Mouse (Mus musculus) MEL (cell line): ENCODE measurements around the gene Serping1. TPM values are rescaled to one million over a fixed set of nuclear protein-coding genes. Genes with fewer than 3 reads are reported as not detected.
A peak's percentile ranks its signal among the peaks of the same experiment; 100 is the strongest.

ENCODE experiments used
- DNase-seq: peaks from one replicate; pipeline ENCODE4 v3.0.0; 2011; ENCODE audit warnings: low read depth, low spot score
- H3K27ac ChIP-seq: 2 replicates; pipeline ENCODE4 v1.5.1; 2012; ENCODE audit warnings: low read depth, mild to moderate bottlenecking, control low read depth, low read length, moderate library complexity; ENCODE audit not compliant: control insufficient read depth
- H3K27me3 ChIP-seq, 2 experiments: fragments of 150-350 bp in 1 of 2; sonication (generic) in 1 of 2; 2 replicates each; pipeline ENCODE4 v1.6.1; 2012; ENCODE audit warnings: low read length in 2 of 2, mild to moderate bottlenecking in 2 of 2, improper control_type of control experiment in 1 of 2, moderate library complexity in 1 of 2; ENCODE audit not compliant: insufficient read depth in 2 of 2, control insufficient read depth in 1 of 2
- H3K36me3 ChIP-seq, 2 experiments: 2 replicates each; pipeline ENCODE4 v1.6.1; 2012 to 2014; ENCODE audit warnings: low read length in 2 of 2, improper control_type of control experiment in 1 of 2, inconsistent platforms in 1 of 2, mild to moderate bottlenecking in 1 of 2; ENCODE audit not compliant: insufficient read depth in 2 of 2, control insufficient read depth in 1 of 2
- H3K4me1 ChIP-seq, 2 experiments: fragments of 150-350 bp in 1 of 2; sonication (generic) in 1 of 2; 2 replicates each; pipeline ENCODE4 v1.6.1; 2012; ENCODE audit warnings: low read length in 2 of 2, improper control_type of control experiment in 1 of 2, mild to moderate bottlenecking in 1 of 2; ENCODE audit not compliant: insufficient read depth in 2 of 2, control insufficient read depth in 1 of 2
- H3K4me3 ChIP-seq, 2 experiments: fragments of 150-350 bp in 1 of 2; sonication (generic) in 1 of 2; 2 replicates each; pipeline ENCODE4 v1.5.1; 2012; ENCODE audit warnings: low read depth in 2 of 2, low read length in 2 of 2, mild to moderate bottlenecking in 2 of 2, moderate library complexity in 2 of 2, control low read depth in 1 of 2, improper control_type of control experiment in 1 of 2; ENCODE audit not compliant: control insufficient read depth in 1 of 2, insufficient read depth in 1 of 2
- H3K79me2 ChIP-seq: 2 replicates; pipeline ENCODE4 v1.6.1; 2012; ENCODE audit warnings: mild to moderate bottlenecking, low read length, moderate library complexity; ENCODE audit not compliant: control insufficient read depth, poor library complexity, insufficient read depth
- H3K9ac ChIP-seq: 2 replicates; pipeline ENCODE4 v1.6.1; 2012; ENCODE audit warnings: low read depth, mild to moderate bottlenecking, control low read depth, low read length, moderate library complexity; ENCODE audit not compliant: control insufficient read depth, poor library complexity, severe bottlenecking
- H3K9me3 ChIP-seq: fragments of 150-350 bp; sonication (generic); replicated peaks from 2 replicates; pipeline ENCODE4 v1.6.1; 2012; ENCODE audit warnings: mild to moderate bottlenecking, low read length, improper control_type of control experiment, moderate library complexity; ENCODE audit not compliant: insufficient read depth
- CHD2 ChIP-seq: IDR thresholded peaks from 2 replicates; pipeline ENCODE4 v1.6.1; 2011; ENCODE audit warnings: low read length, improper control_type of control experiment
- CTCF ChIP-seq, 3 experiments: IDR thresholded peaks in 2 of 3; conservative IDR thresholded peaks in 1 of 3; 2 replicates each; pipeline ENCODE4 v1.5.1; 2011 to 2012; ENCODE audit warnings: low read length in 3 of 3, low read depth in 2 of 3, mild to moderate bottlenecking in 2 of 3, improper control_type of control experiment in 1 of 3, inconsistent platforms in 1 of 3, mixed read lengths in 1 of 3, moderate library complexity in 1 of 3; ENCODE audit not compliant: control insufficient read depth in 1 of 3, insufficient read depth in 1 of 3, poor library complexity in 1 of 3, severe bottlenecking in 1 of 3
- ETS1 ChIP-seq: IDR thresholded peaks from 2 replicates; pipeline ENCODE4 v1.6.1; 2012; ENCODE audit warnings: low read depth, mild to moderate bottlenecking, inconsistent platforms, low read length, improper control_type of control experiment, moderate library complexity
- GABPA ChIP-seq: IDR thresholded peaks from 2 replicates; pipeline ENCODE4 v1.6.1; 2012; ENCODE audit warnings: low read depth, mild to moderate bottlenecking, inconsistent platforms, low read length, improper control_type of control experiment, moderate library complexity
- HCFC1 ChIP-seq: IDR thresholded peaks from 2 replicates; pipeline ENCODE4 v1.6.1; 2012; ENCODE audit warnings: low read depth, mild to moderate bottlenecking, inconsistent platforms, low read length, improper control_type of control experiment, moderate library complexity
- JUND ChIP-seq: IDR thresholded peaks from 2 replicates; pipeline ENCODE4 v1.6.1; 2011; ENCODE audit warnings: low read depth, mild to moderate bottlenecking, improper control_type of control experiment, low read length
- MAZ ChIP-seq: IDR thresholded peaks from 2 replicates; pipeline ENCODE4 v1.6.1; 2012; ENCODE audit warnings: low read depth, mild to moderate bottlenecking, inconsistent platforms, low read length, improper control_type of control experiment
- MXI1 ChIP-seq: IDR thresholded peaks from 2 replicates; pipeline ENCODE4 v1.6.1; 2011; ENCODE audit warnings: mild to moderate bottlenecking, low read depth, low read length, improper control_type of control experiment
- MYB ChIP-seq: IDR thresholded peaks from 2 replicates; pipeline ENCODE4 v1.6.1; 2011; ENCODE audit warnings: mild to moderate bottlenecking, low read depth, low read length, improper control_type of control experiment
- MYC ChIP-seq: IDR thresholded peaks from 2 replicates; pipeline ENCODE4 v1.6.1; 2011; ENCODE audit warnings: low read depth, mild to moderate bottlenecking, low read length, improper control_type of control experiment, moderate library complexity
- NELFE ChIP-seq: IDR thresholded peaks from 2 replicates; pipeline ENCODE4 v1.6.1; 2011; ENCODE audit warnings: low read depth, low read length, improper control_type of control experiment
- NRF1 ChIP-seq: IDR thresholded peaks from 2 replicates; pipeline ENCODE4 v1.6.1; 2014; ENCODE audit warnings: low read depth, mild to moderate bottlenecking, inconsistent platforms, low read length, improper control_type of control experiment, moderate library complexity; ENCODE audit not compliant: poor library complexity, insufficient read depth, severe bottlenecking
- POLR2A ChIP-seq, 2 experiments: IDR thresholded peaks; 2 replicates each; pipeline ENCODE4 v1.6.1; 2011 to 2012; ENCODE audit warnings: low read length in 2 of 2, mild to moderate bottlenecking in 2 of 2, control low read depth in 1 of 2, improper control_type of control experiment in 1 of 2, low read depth in 1 of 2, moderate library complexity in 1 of 2; ENCODE audit not compliant: control insufficient read depth in 1 of 2, insufficient read depth in 1 of 2, poor library complexity in 1 of 2
- POLR2AphosphoS2 ChIP-seq: IDR thresholded peaks from 2 replicates; pipeline ENCODE4 v1.6.1; 2011; ENCODE audit warnings: low read length, improper control_type of control experiment
- RAD21 ChIP-seq: IDR thresholded peaks from 2 replicates; pipeline ENCODE4 v1.6.1; 2011; ENCODE audit warnings: mild to moderate bottlenecking, low read depth, low read length, improper control_type of control experiment
- RCOR1 ChIP-seq: IDR thresholded peaks from 2 replicates; pipeline ENCODE4 v1.6.1; 2012; ENCODE audit warnings: low read depth, mild to moderate bottlenecking, inconsistent platforms, low read length, improper control_type of control experiment
- SIN3A ChIP-seq: IDR thresholded peaks from 2 replicates; pipeline ENCODE4 v1.6.1; 2012; ENCODE audit warnings: low read length, improper control_type of control experiment, inconsistent platforms
- SMC3 ChIP-seq: IDR thresholded peaks from 2 replicates; pipeline ENCODE4 v1.6.1; 2011; ENCODE audit warnings: low read depth, low read length, improper control_type of control experiment
- TAL1 ChIP-seq: IDR thresholded peaks from 2 replicates; pipeline ENCODE4 v1.6.1; 2012; ENCODE audit warnings: mild to moderate bottlenecking, inconsistent platforms, low read length, moderate library complexity, mixed read lengths
- TCF12 ChIP-seq: IDR thresholded peaks from 2 replicates; pipeline ENCODE4 v1.6.1; 2014; ENCODE audit warnings: low read depth, mild to moderate bottlenecking, inconsistent platforms, low read length, improper control_type of control experiment, moderate library complexity
- USF1 ChIP-seq: IDR thresholded peaks from 2 replicates; pipeline ENCODE4 v1.6.1; 2014; ENCODE audit warnings: low read depth, mild to moderate bottlenecking, inconsistent platforms, low read length, improper control_type of control experiment, moderate library complexity
- USF2 ChIP-seq, 2 experiments: IDR thresholded peaks; 2 replicates each; pipeline ENCODE4 v1.6.1; 2011 to 2012; ENCODE audit warnings: improper control_type of control experiment in 2 of 2, low read length in 2 of 2, borderline replicate concordance in 1 of 2, inconsistent platforms in 1 of 2, low read depth in 1 of 2, mild to moderate bottlenecking in 1 of 2; ENCODE audit not compliant: insufficient read depth in 1 of 2
- ZC3H11A ChIP-seq: IDR thresholded peaks from 2 replicates; pipeline ENCODE4 v1.6.1; 2012; ENCODE audit warnings: low read depth, mild to moderate bottlenecking, inconsistent platforms, low read length, improper control_type of control experiment
- ZKSCAN1 ChIP-seq: IDR thresholded peaks from 2 replicates; pipeline ENCODE4 v1.6.1; 2012; ENCODE audit warnings: low read depth, mild to moderate bottlenecking, inconsistent platforms, low read length, improper control_type of control experiment, moderate library complexity
- polyA plus RNA-seq, 2 experiments: library from polyadenylated mRNA; stranded (reverse) in 1 of 2; unstranded in 1 of 2; fragments of >175 nt in 1 of 2; fragments of >200 nt in 1 of 2; gene quantifications; 2 replicates each; pipeline versions ENCODE4 v1.2.1 to v1.2.4; 2012; ENCODE audit warnings: low replicate concordance in 2 of 2, low read depth in 1 of 2; ENCODE audit not compliant: insufficient read length in 2 of 2, insufficient read depth in 1 of 2, missing spikeins in 1 of 2
- total RNA-seq: library from RNA; depleted of rRNA; stranded (reverse); fragments of 300-350 nt; gene quantifications from 2 replicates; pipeline ENCODE4 v1.2.3, GENCODE M21; 2012

Serping1 gene
- total and polyA plus RNA-seq, 3 experiments: not detected

DNA sequence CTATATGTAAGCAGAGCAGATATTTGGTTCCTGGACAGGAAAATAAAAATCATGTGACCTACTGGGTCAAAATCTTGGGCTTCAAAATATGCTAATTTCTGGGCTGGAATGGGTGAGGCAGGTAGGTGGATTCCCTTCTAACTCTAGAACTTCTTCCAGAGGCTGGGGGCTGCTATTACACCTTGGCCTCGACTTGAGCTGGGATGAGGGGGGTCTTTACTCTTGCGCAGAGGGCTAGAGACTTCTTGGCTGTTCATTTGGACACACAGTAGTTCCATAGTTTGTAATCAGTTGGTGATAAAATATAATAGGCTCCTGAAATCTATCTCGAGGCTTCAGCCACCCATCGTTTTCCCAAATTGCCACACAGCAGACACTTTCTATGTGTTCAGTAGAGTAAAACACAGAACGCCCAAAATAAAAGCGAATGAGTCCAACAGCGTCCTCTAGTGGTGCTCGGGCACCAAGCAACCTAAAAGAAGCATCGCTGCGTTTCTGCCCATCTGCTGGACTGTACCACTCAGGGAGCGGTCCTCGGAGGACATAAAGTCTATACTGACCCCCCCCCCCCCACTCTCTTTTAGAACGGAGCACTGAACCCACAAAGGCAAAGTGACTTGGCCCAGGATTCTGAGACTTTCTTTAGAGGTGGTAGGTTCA, 22.7 kb upstream of the Serping1 start:
- H3K4me1 ChIP-seq: peaks cover 0 to 15% of the 10 kb centered on the region in 2 experiments
- TF ChIP-seq POLR2AphosphoS2 (no peak), HCFC1 (peak; percentile 16; the same call in 1 of the 2 replicates), CTCF (IDR thresholded peaks at IDR 0.05 in 2 of 3, conservative IDR thresholded peaks at IDR 0.05 in 1 of 3; ENCODE audit: control insufficient read depth in 1 of 3, insufficient read depth in 1 of 3, low read depth in 2 of 3, low read length in 3 of 3, poor library complexity in 1 of 3, severe bottlenecking in 1 of 3) (peak; percentile 82 to 98 (median 88)), CHD2 (no peak), RAD21 (peak; percentile 70), SMC3 (peak; percentile 59), MYB (no peak), ZC3H11A (peak; percentile 64), SIN3A (peak; percentile 51; the same call in 1 of the 2 replicates), ETS1 (no peak), USF1 (0 out of 2 replicates have a peak, but pooled peaks have one; percentile 23), MYC (no peak), GABPA (no peak)
- TF ChIP-seq, all 39 proteins: peak for 7
- no peaks in the 10 kb centered on the region for H3K79me2 ChIP-seq
- H3K9ac ChIP-seq: peak overlapping the region; percentile 66; the same call in 1 of the 2 replicates
- peak overlapping the region; percentile 72 to 86 for H3K4me3 ChIP-seq
- peak overlapping the region; percentile 24 for H3K27ac ChIP-seq
- H3K36me3 ChIP-seq: peaks cover 0 to 8% of the 10 kb centered on the region in 2 experiments; a peak in 2 of 4 replicates
- no peaks in the 10 kb centered on the region for H3K9me3 ChIP-seq
- H3K27me3 ChIP-seq: no peaks in the 10 kb centered on the region
- DNase-seq: peak; percentile 86

DNA sequence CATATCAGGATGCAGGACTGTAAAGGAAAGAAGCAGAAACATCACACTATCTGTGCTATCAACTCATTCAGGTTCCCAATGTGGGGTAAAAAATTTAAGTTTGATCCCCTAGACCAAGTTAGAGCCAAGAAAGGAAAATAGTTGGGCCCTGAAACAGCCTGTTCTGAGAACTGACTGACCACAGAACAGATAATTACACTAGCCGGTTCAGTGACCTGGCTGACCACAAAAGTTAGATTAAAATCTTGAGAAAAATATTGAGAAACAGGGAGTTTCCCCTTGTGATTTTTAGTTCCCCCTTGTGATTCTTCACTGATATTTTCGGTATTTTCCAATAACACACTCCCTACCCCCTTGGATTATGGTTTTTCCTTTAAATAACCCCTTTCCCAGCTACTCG, 18.6 kb upstream of the Serping1 start:
- Histone ChIP-seq H3K4me1 (peaks cover 0 to 7% of the 10 kb centered on the region in 2 experiments; a peak in 2 of 4 replicates), H3K27me3 (peaks cover 4% of the 10 kb centered on the region in 2 experiments), H3K79me2 (no peaks in the 10 kb centered on the region), H3K4me3 (no peak overlapping the region), H3K36me3 (peaks cover 0 to 3% of the 10 kb centered on the region in 2 experiments; a peak in 2 of 4 replicates), H3K9me3 (no peaks in the 10 kb centered on the region), H3K27ac (no peak overlapping the region), H3K9ac (no peak overlapping the region)
- no peak for TF ChIP-seq POLR2AphosphoS2
- no peak for TF ChIP-seq MXI1
- no peak for TF ChIP-seq GABPA
- TF ChIP-seq POLR2A (IDR thresholded peaks at IDR 0.05; ENCODE audit: control insufficient read depth in 1 of 2, insufficient read depth in 1 of 2, low read depth in 1 of 2, low read length in 2 of 2, poor library complexity in 1 of 2): no peak
- TF ChIP-seq NRF1: no peak
- no peak for TF ChIP-seq RAD21
- TF ChIP-seq TCF12: no peak
- TF ChIP-seq JUND: no peak
- no peak for TF ChIP-seq RCOR1
- TF ChIP-seq TAL1: no peak
- no peak for TF ChIP-seq ZC3H11A
- TF ChIP-seq ETS1: no peak
- TF ChIP-seq SMC3: no peak
- no peak for TF ChIP-seq NELFE
- no peak for TF ChIP-seq USF2 (IDR thresholded peaks at IDR 0.05; ENCODE audit: borderline replicate concordance in 1 of 2, insufficient read depth in 1 of 2, low read depth in 1 of 2, low read length in 2 of 2)
- no peak for TF ChIP-seq ZKSCAN1
- TF ChIP-seq MAZ: no peak
- DNase-seq: no peak
